Mouse (Mus musculus): ENCODE measurements around the gene Tmem136. TPM values are rescaled to one million over a fixed set of nuclear protein-coding genes. Genes with fewer than 3 reads are reported as not detected.
"Not testable (repeated sequence)": the region's sequence is repeated elsewhere in the genome, so short reads cannot be mapped to it uniquely, and the experiment has no call there.

The Tmem136 gene
- polyA plus RNA-seq, 1 experiment from 2014 or later = 11.1 TPM

- H3K9ac ChIP-seq = no peak overlapping the region
- H3K9me3 ChIP-seq (ENCODE audit: control insufficient read depth, low read length) = no peaks in the 10 kb centered on the region
- H3K36me3 ChIP-seq (replicated peaks; ENCODE audit: control insufficient read depth, insufficient read depth) = no peaks in the 10 kb centered on the region
- H3K4me3 ChIP-seq (replicated peaks; ENCODE audit: low read length) = no peak overlapping the region
- H3K4me2 ChIP-seq (replicated peaks) = no peak overlapping the region
- ATAC-seq (ENCODE audit: low FRiP score) (no peak), DNase-seq (ENCODE audit: low spot score) (no peak)
- no peaks in the 10 kb centered on the region; the same call in 1 of the 2 replicates for H3K4me1 ChIP-seq (replicated peaks; ENCODE audit: control insufficient read depth, insufficient read depth, low read length)
- 81% methylated on average over 3 of the region's 3 CpGs for WGBS
- H3K27ac ChIP-seq = no peak overlapping the region
- no peaks in the 10 kb centered on the region for H3K27me3 ChIP-seq (ENCODE audit: control insufficient read depth, insufficient read depth, low read length)
Measured at GRCm38 (mm10) chr9:43133525-43133924, 17.2 kb upstream of the Tmem136 start.

DNA sequence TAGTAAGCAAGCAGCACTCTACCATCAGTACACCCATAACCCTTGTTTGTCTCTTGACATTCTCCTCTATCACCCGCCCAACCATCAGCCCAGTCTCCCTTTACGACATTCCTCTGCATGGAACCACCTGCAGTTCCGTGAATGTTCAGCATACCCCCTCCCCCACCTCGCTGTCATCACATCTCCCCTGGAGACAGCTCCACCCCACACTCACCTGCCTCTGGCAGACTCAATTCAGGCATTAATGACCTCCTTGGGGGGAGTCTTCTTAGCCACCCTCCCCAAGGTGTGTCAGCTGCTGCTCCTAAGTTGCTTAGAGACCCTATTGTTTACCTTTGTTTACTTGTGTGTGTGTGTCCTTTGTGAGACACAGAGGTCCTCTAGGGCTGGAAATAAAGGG lies 16.0 kb upstream of the Tmem136 start:
- H3K4me3 ChIP-seq (replicated peaks; ENCODE audit: low read length) = no peak overlapping the region
- ATAC-seq (ENCODE audit: low FRiP score) (no peak), DNase-seq (ENCODE audit: low spot score) (no peak)
- no peak overlapping the region for H3K27ac ChIP-seq
- no peaks in the 10 kb centered on the region; the same call in 1 of the 2 replicates for H3K4me1 ChIP-seq (replicated peaks; ENCODE audit: control insufficient read depth, insufficient read depth, low read length)
- H3K36me3 ChIP-seq (replicated peaks; ENCODE audit: control insufficient read depth, insufficient read depth) = no peaks in the 10 kb centered on the region
- 39% methylated on average over 4 of the region's 4 CpGs for WGBS
- no peaks in the 10 kb centered on the region for H3K9me3 ChIP-seq (ENCODE audit: control insufficient read depth, low read length)
- no peaks in the 10 kb centered on the region for H3K27me3 ChIP-seq (ENCODE audit: control insufficient read depth, insufficient read depth, low read length)
- H3K9ac ChIP-seq = no peak overlapping the region
- no peak overlapping the region for H3K4me2 ChIP-seq (replicated peaks)

- H3K4me3 ChIP-seq (replicated peaks; ENCODE audit: low read length) = no peak overlapping the region
- no peaks in the 10 kb centered on the region for H3K9me3 ChIP-seq (ENCODE audit: control insufficient read depth, low read length)
- DNase-seq (ENCODE audit: low spot score) = no peak
- ATAC-seq (ENCODE audit: low FRiP score) = no peak
- H3K27me3 ChIP-seq (ENCODE audit: control insufficient read depth, insufficient read depth, low read length) = no peaks in the 10 kb centered on the region
- H3K36me3 ChIP-seq (replicated peaks; ENCODE audit: control insufficient read depth, insufficient read depth) = no peaks in the 10 kb centered on the region
- H3K4me2 ChIP-seq (replicated peaks) = no peak overlapping the region
- WGBS = 81% methylated on average over 5 of the region's 5 CpGs
- no peak overlapping the region for H3K9ac ChIP-seq
- H3K4me1 ChIP-seq (replicated peaks; ENCODE audit: control insufficient read depth, insufficient read depth, low read length) = no peaks in the 10 kb centered on the region; the same call in 1 of the 2 replicates
- no peak overlapping the region for H3K27ac ChIP-seq
Measured at GRCm38 (mm10) chr9:43131940-43132339, 15.6 kb upstream of the Tmem136 start.

- ATAC-seq (ENCODE audit: low FRiP score) (no peak), DNase-seq (ENCODE audit: low spot score) (no peak)
- Histone ChIP-seq H3K4me2 (replicated peaks) (no peak overlapping the region), H3K27me3 (ENCODE audit: control insufficient read depth, insufficient read depth, low read length) (no peaks in the 10 kb centered on the region), H3K9ac (no peak overlapping the region), H3K27ac (no peak overlapping the region), H3K4me3 (replicated peaks; ENCODE audit: low read length) (no peak overlapping the region), H3K4me1 (replicated peaks; ENCODE audit: control insufficient read depth, insufficient read depth, low read length) (no peaks in the 10 kb centered on the region; the same call in 1 of the 2 replicates), H3K36me3 (replicated peaks; ENCODE audit: control insufficient read depth, insufficient read depth) (no peaks in the 10 kb centered on the region), H3K9me3 (ENCODE audit: control insufficient read depth, low read length) (no peaks in the 10 kb centered on the region)
- WGBS = 98% methylated on average over 2 of the region's 2 CpGs
Measured at GRCm38 (mm10) chr9:43130684-43131083, 14.3 kb upstream of the Tmem136 start.

DNA sequence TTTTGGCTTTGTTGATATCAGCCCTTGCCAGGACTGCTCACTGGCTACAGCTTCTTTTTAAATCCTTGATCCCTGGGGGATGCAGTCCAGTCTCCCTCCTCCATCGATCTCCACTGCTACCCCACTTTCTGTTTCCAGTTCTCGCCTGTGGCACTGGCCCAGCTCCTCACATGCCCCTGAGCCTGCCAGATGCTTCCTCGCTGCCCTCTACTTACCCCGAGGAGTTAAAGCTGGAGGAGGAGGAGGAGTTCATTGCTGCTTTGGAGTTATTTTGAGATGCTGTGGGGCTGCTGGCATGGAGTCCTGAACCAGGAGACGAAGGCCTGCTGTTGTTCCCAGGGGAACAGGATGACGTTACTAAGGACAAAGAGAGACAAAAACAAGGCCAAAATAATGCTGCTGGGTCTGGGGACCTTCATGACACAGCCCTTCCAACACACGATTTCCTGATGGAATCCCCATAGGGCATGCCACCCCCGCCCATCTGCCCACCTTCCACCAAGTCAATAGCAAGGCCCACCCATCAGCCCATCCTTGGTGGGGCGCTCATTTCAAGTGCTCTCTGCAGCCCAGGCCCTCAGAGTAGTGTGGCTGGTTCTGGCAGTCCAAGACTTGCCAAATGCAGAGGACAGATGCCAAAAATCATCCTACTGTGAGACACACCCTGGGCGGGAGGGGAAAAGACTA lies 10.9 kb upstream of the Tmem136 start:
- H3K27ac ChIP-seq = no peak overlapping the region
- H3K27me3 ChIP-seq (ENCODE audit: control insufficient read depth, insufficient read depth, low read length) = no peaks in the 10 kb centered on the region
- H3K9ac ChIP-seq = no peak overlapping the region
- H3K4me1 ChIP-seq (replicated peaks; ENCODE audit: control insufficient read depth, insufficient read depth, low read length) = no peaks in the 10 kb centered on the region; the same call in 1 of the 2 replicates
- no peak for ATAC-seq (ENCODE audit: low FRiP score)
- no peak overlapping the region for H3K4me3 ChIP-seq (replicated peaks; ENCODE audit: low read length)
- H3K4me2 ChIP-seq (replicated peaks) = no peak overlapping the region
- H3K9me3 ChIP-seq (ENCODE audit: control insufficient read depth, low read length) = no peaks in the 10 kb centered on the region
- 69% methylated on average over 10 of the region's 10 CpGs for WGBS
- no peak for DNase-seq (ENCODE audit: low spot score)
- no peaks in the 10 kb centered on the region for H3K36me3 ChIP-seq (replicated peaks; ENCODE audit: control insufficient read depth, insufficient read depth)

DNA sequence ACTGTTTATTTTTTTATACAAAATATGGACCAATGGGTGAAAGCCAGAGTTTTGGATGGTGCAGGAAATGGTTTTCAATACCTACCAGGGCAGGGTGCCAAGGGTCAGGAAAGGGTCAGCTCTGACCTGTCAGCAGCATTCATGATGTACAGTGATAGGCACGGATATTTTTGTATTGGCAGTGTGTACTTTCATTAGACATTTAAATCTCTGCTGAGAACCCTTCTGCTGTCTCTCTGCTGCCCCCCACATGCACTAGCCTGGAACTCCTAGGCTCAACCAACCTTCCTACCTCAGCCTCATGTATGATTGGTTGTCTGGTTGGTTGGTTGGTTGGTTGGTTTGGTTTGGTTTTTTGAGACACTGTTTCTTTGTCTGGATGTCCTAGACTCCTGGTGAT lies 6.0 kb upstream of the Tmem136 start:
- no peak overlapping the region for H3K4me3 ChIP-seq (replicated peaks; ENCODE audit: low read length)
- no peak for ATAC-seq (ENCODE audit: low FRiP score)
- no peaks in the 10 kb centered on the region for H3K9me3 ChIP-seq (ENCODE audit: control insufficient read depth, low read length)
- H3K4me1 ChIP-seq (replicated peaks; ENCODE audit: control insufficient read depth, insufficient read depth, low read length) = no peaks in the 10 kb centered on the region
- no peak overlapping the region for H3K27ac ChIP-seq
- H3K36me3 ChIP-seq (replicated peaks; ENCODE audit: control insufficient read depth, insufficient read depth) = no peaks in the 10 kb centered on the region
- DNase-seq (ENCODE audit: low spot score) = no peak
- no peak overlapping the region for H3K4me2 ChIP-seq (replicated peaks)
- no peak overlapping the region for H3K9ac ChIP-seq
- no peaks in the 10 kb centered on the region for H3K27me3 ChIP-seq (ENCODE audit: control insufficient read depth, insufficient read depth, low read length)
- 56% methylated on average over 1 of the region's 1 CpGs for WGBS

- H3K4me1 ChIP-seq (replicated peaks; ENCODE audit: control insufficient read depth, insufficient read depth, low read length); H3K27me3 ChIP-seq (ENCODE audit: control insufficient read depth, insufficient read depth, low read length); H3K9me3 ChIP-seq (ENCODE audit: control insufficient read depth, low read length); H3K36me3 ChIP-seq (replicated peaks; ENCODE audit: control insufficient read depth, insufficient read depth); H3K9ac ChIP-seq; H3K4me3 ChIP-seq (replicated peaks; ENCODE audit: low read length); H3K27ac ChIP-seq; H3K4me2 ChIP-seq (replicated peaks); DNase-seq (ENCODE audit: low spot score); ATAC-seq (ENCODE audit: low FRiP score): not testable (repeated sequence)
- 87% methylated on average over 2 of the region's 2 CpGs for WGBS
Measured at GRCm38 (mm10) chr9:43121948-43122347, 5.6 kb upstream of the Tmem136 start.

GRCm38 (mm10) chr9:43116997-43117336 lies 597 bp upstream of the Tmem136 start:
- 82% methylated on average over 6 of the region's 6 CpGs for WGBS
- DNase-seq (ENCODE audit: low spot score) (no peak), ATAC-seq (ENCODE audit: low FRiP score) (no peak)
- Histone ChIP-seq H3K4me2 (replicated peaks) (peak overlapping the region; percentile 68), H3K9ac (peak overlapping the region; percentile 95; the same call in 1 of the 2 replicates), H3K27me3 (ENCODE audit: control insufficient read depth, insufficient read depth, low read length) (no peaks in the 10 kb centered on the region), H3K4me3 (replicated peaks; ENCODE audit: low read length) (peak overlapping the region; percentile 82), H3K36me3 (replicated peaks; ENCODE audit: control insufficient read depth, insufficient read depth) (no peaks in the 10 kb centered on the region; the same call in 1 of the 2 replicates), H3K9me3 (ENCODE audit: control insufficient read depth, low read length) (no peaks in the 10 kb centered on the region), H3K27ac (no peak overlapping the region), H3K4me1 (replicated peaks; ENCODE audit: control insufficient read depth, insufficient read depth, low read length) (peaks cover 10% of the 10 kb centered on the region)

DNA sequence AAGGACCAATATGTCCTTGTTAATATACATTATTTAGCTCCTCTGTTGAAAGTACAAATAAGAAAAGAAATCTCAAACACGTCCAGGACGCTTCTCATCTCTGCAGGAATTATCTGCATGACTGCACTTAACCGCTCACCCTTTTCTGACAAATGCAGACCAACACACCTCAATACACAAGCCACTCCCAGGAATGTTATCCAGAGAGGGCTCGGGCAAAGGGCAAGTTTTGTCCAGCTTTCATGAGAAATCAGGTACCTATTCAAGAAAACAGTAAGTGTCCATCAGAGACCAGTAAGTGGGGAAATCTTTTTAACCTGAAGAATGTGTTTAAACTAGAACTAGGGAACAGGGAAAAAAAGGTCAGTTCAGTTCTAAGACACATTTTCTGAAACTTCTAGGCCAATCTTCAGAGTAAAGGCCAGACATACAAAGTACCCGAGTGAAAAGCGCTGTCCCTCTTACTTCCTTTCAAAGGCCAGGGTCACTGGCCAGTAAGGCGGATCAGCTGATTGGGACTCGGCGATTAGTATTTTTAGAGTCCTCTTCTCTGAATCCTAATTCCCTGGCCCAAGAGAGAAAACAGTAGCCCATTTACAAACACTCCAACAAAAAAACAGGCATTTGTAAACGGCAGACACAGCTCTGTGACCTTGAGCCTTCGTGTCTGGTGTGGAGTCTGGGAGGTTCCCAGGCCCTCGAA lies 788 bp downstream of the Tmem136 start:
- H3K4me2 ChIP-seq (replicated peaks) = peak overlapping the region; percentile 68
- no peaks in the 10 kb centered on the region for H3K9me3 ChIP-seq (ENCODE audit: control insufficient read depth, low read length)
- H3K36me3 ChIP-seq (replicated peaks; ENCODE audit: control insufficient read depth, insufficient read depth) = peaks cover 11% of the 10 kb centered on the region
- 11% methylated on average over 12 of the region's 12 CpGs for WGBS
- ATAC-seq (ENCODE audit: low FRiP score) = no peak
- H3K27ac ChIP-seq = peak overlapping the region; percentile 44; the same call in 1 of the 2 replicates
- H3K9ac ChIP-seq = peak overlapping the region; percentile 95
- no peaks in the 10 kb centered on the region for H3K27me3 ChIP-seq (ENCODE audit: control insufficient read depth, insufficient read depth, low read length)
- H3K4me3 ChIP-seq (replicated peaks; ENCODE audit: low read length) = peak overlapping the region; percentile 82
- peaks cover 10% of the 10 kb centered on the region for H3K4me1 ChIP-seq (replicated peaks; ENCODE audit: control insufficient read depth, insufficient read depth, low read length)
- no peak for DNase-seq (ENCODE audit: low spot score)
